7 mouse cellular contexts compared by ENCODE assay signal in the genomic region with DNA sequence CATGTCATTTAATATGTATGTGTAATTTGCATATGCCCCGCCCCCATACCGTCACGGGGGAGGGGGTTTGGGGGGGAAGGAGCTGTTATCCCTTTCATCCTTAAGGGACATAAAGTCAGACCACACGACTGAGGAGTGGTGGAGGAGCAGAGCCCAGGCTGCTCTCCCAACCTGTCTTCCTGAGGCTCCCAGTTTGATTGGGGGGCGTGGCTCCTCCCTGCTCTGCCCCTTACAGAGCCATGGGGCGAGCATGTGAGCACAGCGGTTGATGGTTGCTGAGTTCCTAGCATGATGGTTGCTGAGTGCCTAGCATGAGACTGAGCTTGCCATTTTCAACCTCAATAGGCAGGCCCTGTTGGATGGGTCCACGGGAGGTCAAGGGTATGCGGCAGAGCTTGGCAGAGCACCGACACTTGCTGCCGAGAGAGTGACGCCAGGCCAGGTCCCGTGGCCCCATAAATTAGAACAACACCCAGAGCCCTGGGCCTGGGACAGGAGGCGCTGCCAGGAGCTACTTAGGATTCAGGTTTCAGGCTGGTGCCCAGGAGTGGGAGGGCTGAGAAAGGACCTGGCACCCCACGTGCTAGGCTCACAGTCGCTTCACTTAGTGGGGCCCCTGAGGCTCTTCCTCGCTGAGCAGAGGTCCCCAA. TPM values are rescaled to one million over a fixed set of nuclear protein-coding genes. Genes with fewer than 3 reads are reported as not detected.
DNase-seq lines count a peak whose midpoint lies in the region; ATAC-seq lines count a peak whose summit lies in the region.

No protein-coding gene starts in this region.

- H3K4me2 ChIP-seq in neural tube, embryonic 12.5 days (replicated peaks), result peak overlapping the region; percentile 35; the same call in 1 of the 2 replicates
- no peak overlapping the region for H3K4me2 ChIP-seq in neural tube, embryonic 15.5 days
- peak overlapping the region; percentile 20; the same call in 1 of the 2 replicates for H3K4me2 ChIP-seq in embryonic facial prominence, embryonic 12.5 days (replicated peaks)
- H3K4me2 ChIP-seq in hindbrain, embryonic 16.5 days (ENCODE audit: low read length), result no peak overlapping the region
- H3K4me2 ChIP-seq in liver, embryonic 13.5 days, result 0 out of 2 replicates have a peak overlapping the region, but pooled peaks have one; percentile 26

- no peak for DNase-seq in liver, embryonic 13.5 days
- DNase-seq in urinary bladder, postnatal 36 days (ENCODE audit: low spot score in 2 of 2), result no peak
- no peak for DNase-seq in T-cell, adult 2 months (ENCODE audit: low spot score)

- peaks cover 18% of the 10 kb centered on the region for H3K27me3 ChIP-seq in neural tube, embryonic 12.5 days (replicated peaks)
- peaks cover 31% of the 10 kb centered on the region for H3K27me3 ChIP-seq in neural tube, embryonic 15.5 days (replicated peaks)
- peaks cover 29% of the 10 kb centered on the region for H3K27me3 ChIP-seq in embryonic facial prominence, embryonic 12.5 days
- H3K27me3 ChIP-seq in hindbrain, embryonic 16.5 days (replicated peaks; ENCODE audit: control insufficient read depth, insufficient read depth, low read length), result peaks cover 9% of the 10 kb centered on the region; the same call in 1 of the 2 replicates
- H3K27me3 ChIP-seq in liver, embryonic 13.5 days, result peaks cover 36% of the 10 kb centered on the region

- H3K4me3 ChIP-seq in neural tube, embryonic 12.5 days, result no peak overlapping the region
- H3K4me3 ChIP-seq in neural tube, embryonic 15.5 days (replicated peaks), result no peak overlapping the region
- H3K4me3 ChIP-seq in embryonic facial prominence, embryonic 12.5 days, result no peak overlapping the region
- no peak overlapping the region for H3K4me3 ChIP-seq in hindbrain, embryonic 16.5 days (ENCODE audit: low read length)
- peak overlapping the region; percentile 19 for H3K4me3 ChIP-seq in liver, embryonic 13.5 days (replicated peaks)

- no peak overlapping the region for H3K27ac ChIP-seq in neural tube, embryonic 12.5 days
- no peak overlapping the region for H3K27ac ChIP-seq in neural tube, embryonic 15.5 days (replicated peaks)
- no peak overlapping the region for H3K27ac ChIP-seq in embryonic facial prominence, embryonic 12.5 days
- H3K27ac ChIP-seq in hindbrain, embryonic 16.5 days (ENCODE audit: low read depth, low read length), result no peak overlapping the region
- H3K27ac ChIP-seq in liver, embryonic 13.5 days, result no peak overlapping the region

- no peaks in the 10 kb centered on the region for H3K36me3 ChIP-seq in neural tube, embryonic 12.5 days
- H3K36me3 ChIP-seq in neural tube, embryonic 15.5 days, result no peaks in the 10 kb centered on the region
- H3K36me3 ChIP-seq in embryonic facial prominence, embryonic 12.5 days, result no peaks in the 10 kb centered on the region
- H3K36me3 ChIP-seq in hindbrain, embryonic 16.5 days (ENCODE audit: control insufficient read depth, insufficient read depth, low read length), result no peaks in the 10 kb centered on the region
- H3K36me3 ChIP-seq in liver, embryonic 13.5 days, result no peaks in the 10 kb centered on the region

- H3K9me3 ChIP-seq in neural tube, embryonic 12.5 days, result no peaks in the 10 kb centered on the region
- no peaks in the 10 kb centered on the region for H3K9me3 ChIP-seq in neural tube, embryonic 15.5 days (replicated peaks)
- H3K9me3 ChIP-seq in embryonic facial prominence, embryonic 12.5 days, result no peaks in the 10 kb centered on the region
- H3K9me3 ChIP-seq in hindbrain, embryonic 16.5 days (ENCODE audit: control insufficient read depth, low read length), result no peaks in the 10 kb centered on the region
- no peaks in the 10 kb centered on the region for H3K9me3 ChIP-seq in liver, embryonic 13.5 days (replicated peaks)

- 22% methylated on average over 17 of the region's 17 CpGs for WGBS in neural tube, embryonic 12.5 days
- WGBS in neural tube, embryonic 15.5 days, result 14% methylated on average over 17 of the region's 17 CpGs
- WGBS in embryonic facial prominence, embryonic 12.5 days, result 35% methylated on average over 17 of the region's 17 CpGs
- WGBS in hindbrain, embryonic 16.5 days, result 29% methylated on average over 17 of the region's 17 CpGs
- 35% methylated on average over 17 of the region's 17 CpGs for WGBS in liver, embryonic 13.5 days (ENCODE audit: insufficient replicate concordance)

- ATAC-seq in neural tube, embryonic 12.5 days (ENCODE audit: low FRiP score, low read depth), result no peak
- ATAC-seq in neural tube, embryonic 15.5 days (ENCODE audit: low FRiP score), result no peak
- no peak for ATAC-seq in embryonic facial prominence, embryonic 12.5 days (ENCODE audit: insufficient number of reproducible peaks, insufficient read depth, low FRiP score, low TSS enrichment)
- ATAC-seq in hindbrain, embryonic 16.5 days, result peak; percentile 15; the same call in 1 of the 2 replicates
- ATAC-seq in liver, embryonic 13.5 days (ENCODE audit: low read depth), result peak; percentile 9; the same call in 1 of the 2 replicates

- no peak overlapping the region for H3K9ac ChIP-seq in neural tube, embryonic 12.5 days
- H3K9ac ChIP-seq in neural tube, embryonic 15.5 days (replicated peaks), result no peak overlapping the region
- H3K9ac ChIP-seq in embryonic facial prominence, embryonic 12.5 days, result no peak overlapping the region
- H3K9ac ChIP-seq in hindbrain, embryonic 16.5 days (ENCODE audit: low read depth, low read length), result no peak overlapping the region
- no peak overlapping the region; the same call in 1 of the 2 replicates for H3K9ac ChIP-seq in liver, embryonic 13.5 days

- H3K4me1 ChIP-seq in neural tube, embryonic 12.5 days, result peaks cover 12% of the 10 kb centered on the region
- peaks cover 17% of the 10 kb centered on the region for H3K4me1 ChIP-seq in neural tube, embryonic 15.5 days
- H3K4me1 ChIP-seq in embryonic facial prominence, embryonic 12.5 days, result peaks cover 18% of the 10 kb centered on the region
- H3K4me1 ChIP-seq in hindbrain, embryonic 16.5 days (ENCODE audit: control insufficient read depth, insufficient read depth, low read depth, low read length), result peaks cover 6% of the 10 kb centered on the region; the same call in 1 of the 2 replicates
- peaks cover 36% of the 10 kb centered on the region for H3K4me1 ChIP-seq in liver, embryonic 13.5 days (replicated peaks)

RNA-seq across cellular contexts. Expression of gene Padi2, which starts 4.6 kb away (rescaled TPM):
- 5.3 and 8.4 TPM in 2 replicates for polyA plus RNA-seq in neural tube, embryonic 12.5 days (2016; fragmentation: Nextera tagmentation; extraction: Ambion mirVana)
- 1.0 and 2.9 TPM in 2 replicates for polyA plus RNA-seq in neural tube, embryonic 15.5 days (2015; fragmentation: Nextera tagmentation; extraction: Ambion mirVana)
- 3.0 and 3.6 TPM in 2 replicates for polyA plus RNA-seq in embryonic facial prominence, embryonic 12.5 days (2016; fragmentation: Nextera tagmentation; extraction: Ambion mirVana)
- 2.4 and 2.7 TPM in 2 replicates for polyA plus RNA-seq in hindbrain, embryonic 16.5 days (2015; fragmentation: Nextera tagmentation; extraction: Ambion mirVana)
- 1.9 and 2.4 TPM in 2 replicates for polyA plus RNA-seq in liver, embryonic 13.5 days (2015; fragmentation: Nextera tagmentation; extraction: Ambion mirVana)

RNA-seq across cellular contexts. Expression of gene Sdhb, which starts 50.2 kb away (rescaled TPM):
- polyA plus RNA-seq in neural tube, embryonic 12.5 days (2016; fragmentation: Nextera tagmentation; extraction: Ambion mirVana), result 403 and 410 TPM in 2 replicates
- polyA plus RNA-seq in neural tube, embryonic 15.5 days (2015; fragmentation: Nextera tagmentation; extraction: Ambion mirVana), result 492 and 530 TPM in 2 replicates
- 388 and 392 TPM in 2 replicates for polyA plus RNA-seq in embryonic facial prominence, embryonic 12.5 days (2016; fragmentation: Nextera tagmentation; extraction: Ambion mirVana)
- 490 and 530 TPM in 2 replicates for polyA plus RNA-seq in hindbrain, embryonic 16.5 days (2015; fragmentation: Nextera tagmentation; extraction: Ambion mirVana)
- polyA plus RNA-seq in liver, embryonic 13.5 days (2015; fragmentation: Nextera tagmentation; extraction: Ambion mirVana), result 242 TPM in 2 replicates

Comparison
In these comparisons a context has a peak if more than half of its experiments do, and no peak if none do; other contexts are left out.
1. H3K4me2 ChIP-seq: peak in neural tube, embryonic 12.5 days (single experiment), embryonic facial prominence, embryonic 12.5 days (single experiment) and liver, embryonic 13.5 days (single experiment); none in neural tube, embryonic 15.5 days (single experiment) and hindbrain, embryonic 16.5 days (single experiment).
2. ATAC-seq: peak in hindbrain, embryonic 16.5 days (single experiment) and liver, embryonic 13.5 days (single experiment); none in neural tube, embryonic 12.5 days (single experiment), neural tube, embryonic 15.5 days (single experiment) and embryonic facial prominence, embryonic 12.5 days (single experiment).